Mouse (Mus musculus) heart, adult 2 months (tissue): ENCODE data around the gene Pign.

Source experiments
- CTCF ChIP-seq: fragments of 200-600 bp; IDR thresholded peaks from 2 replicates; pipeline ENCODE4 v1.8.1; 2022; ENCODE audit warnings: antibody characterized with exemption, mild to moderate bottlenecking, moderate library complexity
- POLR2A ChIP-seq: fragments of 200-500 bp; IDR thresholded peaks from 2 replicates; pipeline ENCODE4 v1.6.1; 2011; ENCODE audit warnings: mild to moderate bottlenecking, low read depth, low read length, control low read depth; ENCODE audit not compliant: insufficient read depth

DNA sequence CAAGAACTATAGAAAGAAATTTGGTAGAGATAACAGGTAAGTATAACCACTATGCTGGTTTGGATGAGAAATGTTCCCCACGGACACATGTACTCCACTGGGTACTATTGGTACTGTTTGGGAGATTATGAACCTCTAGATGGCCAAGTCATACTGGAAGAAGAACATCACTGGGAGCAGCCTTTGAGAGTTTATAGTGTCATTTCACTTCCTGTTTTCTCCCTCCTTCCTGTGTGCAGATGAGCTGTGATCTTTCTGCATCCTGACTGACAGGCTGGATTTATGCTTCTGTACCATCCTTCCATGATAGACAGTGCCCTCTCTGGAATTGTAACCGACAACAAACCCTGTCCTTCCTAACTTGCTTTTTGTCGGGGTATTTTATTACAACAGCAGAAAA lies 110.3 kb downstream of the Pign start:
- no peak for TF ChIP-seq CTCF
- no peak for TF ChIP-seq POLR2A
